Mouse (Mus musculus): ENCODE measurements at regions not wholly inside any gene's neighbourhood (a gene's known extent, or its start where the extent isn't known, plus 50 kb on each side); places are given as distances from the start of the nearest gene placed in this dataset.

DNA sequence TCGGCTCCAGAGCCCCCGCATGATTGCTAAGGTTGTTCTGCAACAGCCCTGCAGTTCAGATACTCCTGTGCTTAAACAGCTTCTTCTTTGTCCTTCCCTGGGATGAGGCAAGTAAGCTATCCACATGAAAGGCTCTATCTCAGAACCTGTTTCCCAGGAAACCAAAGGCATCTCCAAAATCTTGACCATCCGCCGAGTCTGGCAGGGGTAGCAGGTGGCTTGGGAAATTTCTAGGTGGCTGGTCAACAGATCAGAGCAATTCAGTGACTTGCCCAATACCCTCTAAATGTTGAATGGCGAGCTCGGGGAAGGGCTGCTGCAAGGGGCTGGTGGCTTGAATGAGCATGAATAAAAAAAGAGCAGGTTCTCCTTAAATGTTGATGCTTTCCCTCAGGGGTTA, 229.7 kb upstream of the Mphosph6 start:
- in situ Hi-C loops (cut with MboI; ENCODE audit: unreplicated experiment in 2 of 2), result no loop called here

DNA sequence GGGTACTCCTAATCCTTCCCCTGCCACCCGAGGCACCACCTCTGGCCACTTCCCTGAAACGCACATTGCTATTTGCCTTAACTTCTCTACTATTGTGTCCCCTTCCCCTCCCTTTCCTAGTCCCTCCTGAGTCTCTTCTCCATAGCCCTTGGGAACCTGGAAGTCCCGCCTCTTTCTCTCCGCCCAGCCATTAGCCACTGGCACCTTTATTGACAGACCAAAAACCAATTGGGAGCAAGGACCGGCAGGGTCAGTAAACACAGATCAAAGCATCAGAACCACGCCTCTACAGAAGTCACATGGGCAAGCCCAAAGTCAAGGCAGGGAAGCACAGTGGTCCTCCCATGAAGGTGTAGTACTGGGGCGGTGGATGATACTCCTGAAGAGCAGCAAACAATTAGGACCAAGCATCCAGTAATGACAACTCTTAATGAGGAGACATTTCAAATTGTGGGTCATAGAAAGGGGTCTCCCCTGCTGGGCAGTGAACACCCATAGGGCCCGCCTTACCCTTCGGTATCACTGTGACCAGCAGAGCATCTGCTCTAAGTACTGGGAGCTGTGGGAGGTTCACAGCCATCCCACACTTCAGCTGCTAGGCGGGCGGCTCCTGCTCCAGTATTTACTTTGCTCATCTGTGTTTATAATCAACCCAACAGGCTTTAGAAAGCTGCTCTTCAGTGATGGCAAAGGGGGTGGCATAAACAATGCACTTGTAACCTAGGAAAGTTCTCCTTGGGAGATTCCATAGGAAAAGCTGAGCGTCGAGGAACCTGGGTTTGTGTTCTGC, 226.5 kb upstream of the Mphosph6 start:
- in situ Hi-C loops (cut with MboI; ENCODE audit: unreplicated experiment in 2 of 2), result no loop called here

DNA sequence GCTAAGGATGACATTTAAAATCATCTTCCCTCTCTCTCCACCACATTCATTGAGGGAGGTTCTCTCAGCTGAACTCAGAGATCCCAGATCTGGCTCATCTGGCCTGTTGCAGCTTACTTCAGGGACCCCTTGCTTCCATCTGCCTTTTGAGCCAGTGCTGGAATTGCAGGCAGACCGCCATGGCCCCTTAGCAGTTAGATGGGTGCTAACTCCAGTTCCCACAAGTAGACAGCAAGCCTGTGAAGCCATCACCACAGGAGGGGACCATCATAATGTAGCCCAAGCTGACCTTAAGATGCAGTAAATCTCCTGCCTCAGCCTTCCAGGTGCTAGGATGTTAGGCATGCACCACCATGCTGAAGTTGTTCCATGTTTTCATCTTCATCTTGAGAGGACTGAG, 221.7 kb upstream of the Mphosph6 start:
- in situ Hi-C loops (cut with MboI; ENCODE audit: unreplicated experiment in 2 of 2), result no loop called here

DNA sequence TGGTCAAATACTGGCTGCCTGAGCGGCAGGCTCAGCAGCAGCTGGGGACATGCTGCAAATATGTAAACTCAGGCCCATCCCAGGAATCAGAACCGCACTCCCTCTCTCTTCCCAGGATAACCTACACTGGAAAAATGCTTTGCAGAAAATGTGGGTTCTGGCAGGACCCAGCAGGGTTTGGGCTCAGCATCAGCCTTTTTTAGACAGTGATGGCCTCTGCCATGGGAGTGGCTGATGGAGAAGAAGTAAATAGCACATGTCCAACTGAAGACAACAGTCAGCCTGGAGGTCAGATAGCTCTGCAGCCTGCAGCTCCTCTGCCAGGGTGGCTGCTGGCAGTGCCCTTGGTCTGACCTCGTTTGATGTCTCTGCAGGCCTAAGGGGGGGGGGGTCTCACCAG, 220.2 kb upstream of the Mphosph6 start:
- in situ Hi-C loops (cut with MboI; ENCODE audit: unreplicated experiment in 2 of 2), result no loop called here

DNA sequence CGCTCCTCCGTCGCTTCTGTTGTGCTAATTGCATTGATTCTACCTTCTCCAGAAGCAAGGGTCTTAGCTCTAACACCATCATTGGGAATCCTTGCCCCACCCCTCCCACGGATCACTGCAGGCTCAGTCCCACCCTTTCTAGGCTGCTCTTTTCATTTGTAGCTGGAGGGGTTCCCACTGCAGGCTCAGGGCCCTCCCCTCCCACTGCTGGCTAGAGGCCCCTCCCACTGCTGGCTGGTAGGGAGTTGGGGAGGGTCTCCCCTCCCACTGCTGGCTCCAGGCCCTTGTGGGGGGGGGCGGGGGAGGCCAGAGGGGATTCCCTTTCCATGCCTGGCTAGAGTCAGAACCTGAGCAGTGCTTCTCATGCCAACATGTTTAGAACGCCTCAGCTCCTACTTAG, 215.5 kb upstream of the Mphosph6 start:
- in situ Hi-C loops (cut with MboI; ENCODE audit: unreplicated experiment in 2 of 2), result no loop called here

DNA sequence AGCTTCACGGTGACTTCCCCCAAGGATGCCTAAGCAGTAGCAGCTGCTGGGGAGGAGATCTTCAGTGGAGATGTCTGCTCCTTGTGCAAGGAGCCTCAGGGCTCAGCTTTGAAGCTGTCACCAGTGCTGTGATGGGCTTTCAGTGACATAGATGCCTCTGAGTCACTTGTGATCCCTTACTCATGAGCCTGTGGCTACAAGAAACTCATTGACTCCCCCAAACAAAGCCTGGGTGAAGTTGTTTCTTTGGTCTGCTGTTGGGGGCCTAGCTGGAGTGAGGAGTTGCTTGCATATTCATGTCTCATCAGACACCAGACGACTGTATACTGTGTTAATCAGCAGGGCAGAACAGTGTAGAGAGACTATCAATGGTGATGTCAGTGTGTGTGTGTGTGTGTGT, 203.4 kb upstream of the Mphosph6 start:
- in situ Hi-C loops (cut with MboI; ENCODE audit: unreplicated experiment in 2 of 2), result no loop called here

DNA sequence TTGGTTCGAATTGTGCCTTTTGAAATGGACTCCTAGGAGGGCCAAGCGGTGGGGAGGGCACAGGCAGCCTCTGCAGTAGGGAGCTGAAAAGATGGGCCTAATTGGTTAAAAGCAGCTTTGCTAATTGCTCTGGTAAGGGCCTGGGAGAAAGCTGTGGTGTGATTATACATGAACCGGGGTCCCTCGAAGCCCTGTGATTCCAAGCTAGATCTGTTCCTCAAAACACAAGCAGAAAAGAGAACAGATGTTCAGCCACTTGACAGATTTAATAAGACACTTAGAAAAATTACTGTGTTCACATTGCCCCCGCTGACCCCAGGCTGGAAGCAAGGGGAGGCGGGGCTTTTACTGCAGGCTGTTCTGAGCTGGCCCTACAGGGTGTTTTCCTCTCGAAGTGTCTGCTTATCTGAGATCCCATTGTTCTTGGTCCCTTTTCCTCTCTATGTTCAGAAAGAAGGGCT, 202.7 kb upstream of the Mphosph6 start:
- in situ Hi-C loops (cut with MboI; ENCODE audit: unreplicated experiment in 2 of 2), result no loop called here

DNA sequence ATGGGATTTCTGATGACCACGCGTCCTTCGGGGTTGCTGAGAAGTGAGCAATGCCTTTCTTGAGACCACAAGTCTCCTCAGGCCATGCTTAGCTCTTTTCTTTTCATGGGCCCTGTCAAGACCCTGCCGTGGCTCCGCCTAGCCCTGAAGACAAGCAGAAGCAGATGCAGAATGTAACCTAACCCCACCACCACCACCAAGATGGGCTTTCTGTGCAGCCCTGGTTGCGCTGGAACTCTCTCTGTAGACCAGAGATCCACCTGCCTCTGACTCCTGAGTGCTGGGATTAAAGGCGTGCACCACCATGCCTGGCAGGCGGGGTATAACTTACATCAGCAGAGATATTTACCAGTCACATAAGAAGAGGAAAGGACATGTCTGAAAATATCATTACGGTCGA, 199.4 kb upstream of the Mphosph6 start:
- in situ Hi-C loops (cut with MboI; ENCODE audit: unreplicated experiment in 2 of 2), result no loop called here

DNA sequence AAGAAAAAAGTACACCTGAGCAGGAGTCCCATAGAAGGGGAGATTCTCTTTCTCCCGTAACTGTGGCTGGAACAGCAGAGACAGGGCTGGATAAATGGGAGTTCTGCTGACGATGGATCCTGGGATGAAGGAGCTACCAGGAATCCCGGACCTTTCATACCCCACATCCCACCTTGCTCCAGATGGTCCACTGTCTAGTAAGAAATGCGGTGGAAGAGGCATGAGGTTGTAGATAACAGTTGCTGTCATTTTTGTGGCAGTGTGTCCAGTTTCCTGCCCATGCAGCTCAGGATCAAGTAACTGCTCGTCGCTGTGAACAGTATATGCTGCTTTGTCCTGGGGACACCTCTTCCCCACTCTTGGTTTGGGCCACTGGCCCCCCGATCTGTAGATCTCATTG, 190.1 kb upstream of the Mphosph6 start:
- in situ Hi-C loops (cut with MboI; ENCODE audit: unreplicated experiment in 2 of 2), result no loop called here

DNA sequence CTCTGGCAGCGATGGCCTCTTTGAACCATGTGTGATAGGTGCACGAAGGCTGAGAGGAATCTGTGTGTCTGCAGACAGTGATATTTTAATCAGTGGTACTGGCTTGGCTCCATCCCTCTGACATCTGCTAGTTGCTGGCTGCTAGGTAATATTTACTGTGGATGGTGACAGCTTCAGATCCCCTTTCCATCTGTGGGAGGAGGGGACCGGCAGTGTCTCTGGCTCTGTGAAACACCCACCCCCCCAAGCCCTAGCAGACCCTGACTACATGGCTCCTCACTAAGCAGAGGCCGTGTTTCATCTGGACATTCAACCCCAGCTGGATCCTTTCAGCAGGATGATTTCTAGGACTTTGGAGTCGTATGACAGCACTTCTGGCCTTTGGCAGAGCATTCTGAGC, 187.0 kb upstream of the Mphosph6 start:
- in situ Hi-C loops (cut with MboI; ENCODE audit: unreplicated experiment in 2 of 2), result no loop called here

DNA sequence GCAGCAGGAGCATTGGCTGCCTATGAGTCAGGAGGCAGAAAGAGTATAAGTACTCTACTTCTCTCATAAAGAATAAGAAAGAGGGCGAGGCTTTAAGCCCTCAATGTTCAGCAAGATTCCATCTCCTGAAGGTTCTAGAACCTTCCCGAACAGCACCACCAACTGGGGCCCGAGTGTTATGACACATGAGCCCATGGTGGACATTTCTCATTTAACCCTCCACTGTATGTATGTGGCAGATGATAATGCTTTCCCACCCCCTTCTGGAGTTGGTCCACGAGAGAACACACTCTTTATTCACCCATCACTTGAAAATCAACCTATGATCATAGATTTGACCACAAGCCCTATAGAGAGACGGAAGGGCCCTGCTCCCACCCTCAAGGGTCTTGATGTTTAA, 166.6 kb upstream of the Mphosph6 start:
- in situ Hi-C loops (cut with MboI; ENCODE audit: unreplicated experiment in 2 of 2), result no loop called here

DNA sequence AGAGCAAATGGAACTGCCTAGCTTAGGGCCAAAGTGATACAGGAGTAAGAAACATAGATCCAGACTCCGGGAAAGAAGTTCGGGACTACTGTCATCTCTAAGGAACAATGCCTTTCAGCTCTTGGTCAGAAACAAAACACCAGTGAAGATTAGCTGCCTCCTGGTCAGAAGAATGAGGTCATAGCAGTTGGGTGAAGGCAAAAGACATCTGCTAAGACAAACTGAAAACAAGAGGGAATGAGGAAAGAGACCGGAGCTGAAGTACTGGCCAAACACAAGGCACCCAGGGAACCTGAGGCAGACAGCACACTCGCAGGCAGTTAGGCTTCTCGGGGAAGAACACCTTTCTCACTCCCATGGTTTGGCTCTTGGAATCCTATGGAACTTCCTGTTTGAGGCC, 164.8 kb upstream of the Mphosph6 start:
- in situ Hi-C loops (cut with MboI; ENCODE audit: unreplicated experiment in 2 of 2), result no loop called here

DNA sequence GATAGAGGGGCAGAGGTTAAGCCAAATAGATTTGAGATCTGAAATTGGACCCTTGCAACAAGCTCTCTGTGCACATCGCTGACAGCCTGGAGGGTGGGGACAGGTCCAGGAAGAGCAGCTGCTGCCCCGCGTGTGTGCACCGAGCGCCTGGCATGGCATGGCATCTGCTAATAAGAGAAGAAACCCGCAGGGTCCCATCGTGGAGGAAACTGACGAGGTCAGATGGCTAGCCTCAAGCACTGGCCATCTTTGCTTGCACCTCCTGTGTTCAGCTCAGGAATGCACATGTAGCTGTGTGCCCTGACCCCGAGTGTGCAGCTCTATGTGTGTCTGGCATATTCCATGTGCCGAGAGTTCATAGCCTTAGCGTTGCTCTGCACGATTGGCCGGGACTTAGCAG, 161.7 kb upstream of the Mphosph6 start:
- in situ Hi-C loops (cut with MboI; ENCODE audit: unreplicated experiment in 2 of 2), result no loop called here

DNA sequence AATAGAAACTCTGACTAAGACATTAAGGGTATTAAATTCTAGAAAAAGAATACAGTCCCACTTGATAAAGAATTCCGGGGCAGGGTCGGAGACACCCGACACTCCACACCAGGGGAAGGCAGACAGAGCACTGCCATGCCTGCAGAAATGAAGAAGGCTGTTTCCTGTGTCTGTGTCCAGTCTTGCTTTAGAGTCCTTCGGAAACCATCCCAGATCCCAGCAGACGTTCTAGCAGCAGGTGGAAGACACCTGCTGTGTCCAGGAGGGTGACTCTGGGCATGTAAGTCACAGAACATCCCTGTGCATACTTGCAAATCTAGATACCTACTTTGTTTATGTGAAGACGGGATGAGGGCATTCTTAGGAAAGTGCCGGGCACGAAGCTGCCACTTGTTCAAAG, 160.9 kb upstream of the Mphosph6 start:
- in situ Hi-C loops (cut with MboI; ENCODE audit: unreplicated experiment in 2 of 2), result no loop called here

DNA sequence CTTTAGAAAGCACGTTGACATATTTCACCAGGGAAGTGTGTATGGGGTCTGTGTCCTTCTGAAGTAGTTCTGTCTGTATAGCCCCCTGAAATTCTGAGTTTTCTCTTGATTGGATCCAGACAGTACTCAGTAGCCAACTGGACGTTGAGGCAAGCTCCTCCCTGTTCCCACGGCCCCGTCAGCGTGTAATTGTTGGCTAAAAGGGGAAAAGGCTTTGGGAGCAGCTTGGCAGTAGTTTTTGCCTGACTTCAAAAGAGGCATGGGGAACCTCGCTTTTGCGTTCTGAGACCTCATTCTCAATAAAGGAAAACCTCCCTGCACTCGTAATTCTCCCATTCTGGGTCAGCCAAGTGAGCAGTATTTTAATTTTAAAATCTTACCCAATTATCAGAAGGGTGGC, 157.8 kb upstream of the Mphosph6 start:
- in situ Hi-C loops (cut with MboI; ENCODE audit: unreplicated experiment in 2 of 2), result no loop called here

DNA sequence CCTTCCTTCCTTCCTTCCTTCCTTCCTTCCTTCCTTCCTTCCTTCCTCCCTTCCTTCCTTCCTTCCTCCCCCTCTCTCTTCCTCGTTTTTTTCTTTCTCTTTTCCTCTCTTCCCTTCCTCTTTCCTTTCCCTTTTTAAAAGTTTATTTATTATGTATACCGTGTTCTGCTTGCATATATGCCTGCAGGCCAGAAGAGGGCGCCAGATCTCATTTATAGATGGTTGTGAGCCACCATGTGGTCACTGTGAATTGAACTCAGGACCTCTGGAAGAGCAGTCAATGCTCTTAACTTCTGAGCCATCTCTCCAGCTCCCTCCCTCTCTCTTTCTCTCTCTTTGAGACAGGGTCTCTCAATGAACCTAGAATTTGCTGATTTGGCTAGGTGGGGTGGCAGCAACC, 157.2 kb upstream of the Mphosph6 start:
- in situ Hi-C loops (cut with MboI; ENCODE audit: unreplicated experiment in 2 of 2), result no loop called here

DNA sequence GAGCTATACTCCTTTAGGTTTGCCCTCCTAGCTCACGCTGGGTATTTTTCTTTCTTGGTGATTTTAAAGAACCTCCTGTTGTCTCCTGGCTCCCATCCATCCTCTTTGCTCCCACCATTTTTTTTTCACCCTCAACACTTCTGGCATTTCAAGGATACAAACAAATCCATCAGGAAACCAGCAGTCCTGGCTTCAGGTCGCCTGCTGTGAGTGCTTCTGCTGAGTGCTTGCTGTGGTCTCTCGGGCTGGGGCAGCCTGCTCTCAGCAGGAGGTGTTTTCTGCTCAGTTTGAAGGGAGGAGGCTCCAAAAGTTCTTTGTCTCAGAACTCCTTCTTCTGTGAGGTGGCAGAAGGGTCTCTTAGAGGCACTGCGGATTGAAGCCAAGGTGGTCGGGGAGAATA, 149.9 kb upstream of the Mphosph6 start:
- in situ Hi-C loops (cut with MboI; ENCODE audit: unreplicated experiment in 2 of 2), result no loop called here

DNA sequence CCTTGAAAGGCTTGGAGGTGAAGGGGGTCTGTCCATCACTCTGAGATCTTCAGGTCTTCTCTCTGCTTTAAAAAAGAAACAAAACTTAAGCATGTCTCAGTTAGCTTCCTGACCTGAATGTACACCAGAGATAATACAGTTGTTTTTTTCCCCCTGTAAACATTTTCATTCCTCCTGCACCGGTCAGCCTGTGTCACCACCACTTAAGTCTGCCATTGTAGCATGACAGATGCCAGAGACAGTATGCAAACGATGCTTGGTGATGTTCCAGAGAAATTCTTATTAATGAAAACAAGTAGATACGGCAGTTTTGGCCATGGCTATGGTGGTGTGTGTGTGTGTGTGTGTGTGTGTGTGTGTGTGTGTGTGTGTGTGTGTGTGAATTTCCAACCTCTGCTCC, 144.8 kb upstream of the Mphosph6 start:
- in situ Hi-C loops (cut with MboI; ENCODE audit: unreplicated experiment in 2 of 2), result loop anchor here in 1 of 2 experiments (25.0 kb wide), 1 partner anchor 1116 kb away; no protein-coding TSS in a partner anchor

DNA sequence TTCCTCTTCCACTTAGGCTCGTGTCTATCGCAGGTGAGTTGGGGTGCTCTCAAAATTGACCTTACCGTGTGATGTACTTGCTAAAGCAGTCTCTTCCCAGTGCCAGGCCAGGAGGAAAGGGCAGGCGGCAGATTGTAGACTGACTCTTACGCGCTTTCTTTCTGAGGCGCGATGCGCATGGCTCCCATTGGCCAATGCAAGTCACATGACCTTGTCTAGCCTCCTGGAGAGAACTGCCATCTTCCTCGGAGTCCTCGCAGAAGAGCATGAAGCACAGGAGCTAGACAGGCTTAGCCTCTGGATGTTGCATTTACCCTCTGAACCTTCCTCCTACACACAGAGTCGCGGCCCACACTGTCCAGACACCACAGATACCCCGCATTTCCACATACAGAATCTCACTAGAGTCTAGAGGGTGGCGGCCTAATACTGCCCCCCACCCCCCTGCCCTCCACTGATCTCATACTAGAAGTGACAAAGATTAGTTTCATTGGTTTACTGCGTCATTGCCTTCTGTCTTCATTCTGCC, 132.9 kb upstream of the Mphosph6 start:
- in situ Hi-C loops (cut with MboI; ENCODE audit: unreplicated experiment in 2 of 2), result loop anchor here in 1 of 2 experiments (10.0 to 25.0 kb wide), 2 partner anchors 920 to 1128 kb away; no protein-coding TSS in a partner anchor

DNA sequence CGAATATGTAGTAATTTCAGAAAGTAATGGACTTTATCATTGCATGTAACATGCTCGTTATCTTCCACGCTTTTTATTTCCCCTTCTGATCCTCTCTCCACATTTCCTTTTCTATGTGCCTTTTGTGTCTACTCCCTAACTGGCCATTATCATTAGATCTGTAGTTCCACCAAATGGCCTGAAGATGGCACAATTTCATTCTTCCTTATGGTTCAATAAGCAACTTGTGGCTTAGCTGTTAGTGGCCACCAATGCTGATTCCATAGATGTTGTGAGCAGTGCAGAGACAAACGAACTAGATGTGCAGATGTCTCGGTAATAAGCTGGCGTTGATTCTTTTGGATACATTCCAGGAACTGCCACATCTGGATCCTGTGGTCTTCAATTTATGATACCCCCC, 128.9 kb upstream of the Mphosph6 start:
- in situ Hi-C loops (cut with MboI; ENCODE audit: unreplicated experiment in 2 of 2), result loop anchor here in 1 of 2 experiments (10.0 to 25.0 kb wide), 2 partner anchors 924 to 1132 kb away; no protein-coding TSS in a partner anchor

DNA sequence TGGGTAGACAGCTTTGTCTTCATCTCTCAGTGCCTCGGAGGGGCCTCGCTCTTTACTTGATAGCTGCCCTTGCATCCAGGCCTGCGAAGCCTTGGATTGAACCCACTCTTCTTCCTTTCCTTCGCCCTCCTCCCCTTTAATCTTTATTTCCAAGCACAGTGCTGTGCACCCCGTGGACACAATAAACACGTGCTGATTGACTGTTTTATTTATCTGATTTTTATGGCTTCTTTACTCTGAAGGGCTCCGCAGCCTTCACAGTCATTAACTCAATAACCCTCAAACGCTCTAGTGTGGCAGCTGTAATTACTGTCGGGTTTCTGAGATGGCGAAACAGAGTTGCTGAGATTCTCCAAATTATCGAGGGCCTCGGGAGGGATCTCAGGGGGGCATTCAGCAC, 127.9 kb upstream of the Mphosph6 start:
- in situ Hi-C loops (cut with MboI; ENCODE audit: unreplicated experiment in 2 of 2), result loop anchor here in 1 of 2 experiments (10.0 to 25.0 kb wide), 2 partner anchors 925 to 1133 kb away; no protein-coding TSS in a partner anchor

DNA sequence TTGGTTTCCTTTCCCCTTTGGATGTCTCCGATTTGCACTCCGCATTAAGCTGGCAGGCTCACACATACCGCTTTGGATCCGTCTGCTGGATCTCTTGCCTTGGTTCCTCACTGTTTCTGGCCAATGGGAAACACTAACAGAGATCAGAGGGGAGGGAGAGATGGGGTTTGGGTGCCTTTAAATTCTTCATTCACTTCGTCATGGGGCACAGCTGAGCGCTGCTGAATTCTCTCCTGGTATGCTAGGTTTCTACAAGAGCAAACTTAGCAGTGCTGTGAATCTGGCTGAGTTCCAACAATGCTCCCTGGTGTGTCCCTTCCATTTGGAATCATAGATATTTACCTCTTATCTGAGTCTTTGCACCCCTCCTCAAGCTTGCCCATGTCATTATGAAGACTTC, 121.6 kb upstream of the Mphosph6 start:
- in situ Hi-C loops (cut with MboI; ENCODE audit: unreplicated experiment in 2 of 2), result no loop called here

Measured in v-Abl transformed pro-B cells (cell line).